8 mouse cellular contexts compared by ENCODE assay signal in genomic region chr17:28407418-28408250, GRCm38 (mm10). TPM values are rescaled to one million over a fixed set of nuclear protein-coding genes. Genes with fewer than 3 reads are reported as not detected.
DNase-seq lines count a peak whose midpoint lies in the region; ATAC-seq lines count a peak whose summit lies in the region.

No protein-coding gene starts in this region.

- H3K4me2 ChIP-seq in intestine, embryonic 15.5 days (replicated peaks), result no peak overlapping the region

- peak; percentile 91 for DNase-seq in ZHBTc4 (ENCODE audit: low read depth, low spot score)
- DNase-seq in cerebellum, postnatal 4 days (ENCODE audit: low spot score in 2 of 2), result peak; percentile 63 to 71
- peak; percentile 79 for DNase-seq in gastrocnemius, postnatal 10 days
- peak; percentile 83 to 86 for DNase-seq in left cerebral cortex, postnatal 10 days (ENCODE audit: extremely low spot score in 1 of 2, low spot score in 2 of 2)
- DNase-seq in right cerebral cortex, postnatal 10 days (ENCODE audit: low spot score in 2 of 2), result peak; percentile 90
- peak; percentile 54 for DNase-seq in urinary bladder, postnatal 10 days (ENCODE audit: low spot score)

- peak; percentile 84 for ATAC-seq in intestine, embryonic 15.5 days
- peak; percentile 98 for ATAC-seq in megakaryocyte progenitor cell, adult 5-6 weeks (replicated peaks; ENCODE audit: poor library complexity)

- no peaks in the 10 kb centered on the region for H3K9me3 ChIP-seq in intestine, embryonic 15.5 days

- 0 out of 2 replicates have a peak overlapping the region, but pooled peaks have one; percentile 36 for H3K27ac ChIP-seq in intestine, embryonic 15.5 days

- intact Hi-C loops in left cerebral cortex, postnatal 10 days (cut with DNase I), result loop anchor here (2.0 to 5.0 kb wide), 2 partner anchors 50 to 121 kb away; no protein-coding TSS in a partner anchor

- H3K4me1 ChIP-seq in intestine, embryonic 15.5 days (replicated peaks), result no peaks in the 10 kb centered on the region

- H3K27me3 ChIP-seq in intestine, embryonic 15.5 days (replicated peaks), result no peaks in the 10 kb centered on the region

- 42% methylated on average over 15 of the region's 15 CpGs for WGBS in intestine, embryonic 15.5 days

- no peak overlapping the region for H3K9ac ChIP-seq in intestine, embryonic 15.5 days

- peaks cover 11% of the 10 kb centered on the region; the same call in 1 of the 2 replicates for H3K36me3 ChIP-seq in intestine, embryonic 15.5 days

- no peak overlapping the region for H3K4me3 ChIP-seq in intestine, embryonic 15.5 days (replicated peaks)

RNA-seq across cellular contexts. Expression of gene Tulp1, which starts 42.6 kb away (rescaled TPM):
- under 1 TPM; 0.40 to 0.50 TPM for total RNA-seq in gastrocnemius, postnatal 10 days (2021)
- 3.6 and 4.1 TPM in 2 replicates for polyA plus RNA-seq in intestine, embryonic 15.5 days (2015; fragmentation: Nextera tagmentation; extraction: Ambion mirVana)
- not detected for total RNA-seq in left cerebral cortex, postnatal 10 days (2021)
- total RNA-seq in megakaryocyte progenitor cell, adult 5-6 weeks (2015), result not detected in 2 replicates
- not detected in 2 replicates for total RNA-seq in megakaryocyte progenitor cell, adult 5-6 weeks (2017)

RNA-seq across cellular contexts. Expression of gene Tead3, which starts 57.0 kb away (rescaled TPM):
- 10 to 100 TPM in 1 of 2 experiments, 1 to 10 TPM in 1; 10.0 to 14.8 TPM for total RNA-seq in gastrocnemius, postnatal 10 days (2021)
- polyA plus RNA-seq in intestine, embryonic 15.5 days (2015; fragmentation: Nextera tagmentation; extraction: Ambion mirVana), result 8.9 and 10.0 TPM in 2 replicates
- 1 to 10 TPM; 3.0 to 3.3 TPM for total RNA-seq in left cerebral cortex, postnatal 10 days (2021)
- 0.15 and 1.9 TPM in 2 replicates for total RNA-seq in megakaryocyte progenitor cell, adult 5-6 weeks (2015)
- 0.04 TPM in 1 of 2 replicates, not detected in the other for total RNA-seq in megakaryocyte progenitor cell, adult 5-6 weeks (2017)
